Mouse (Mus musculus) erythroblast, adult 5-6 weeks (primary cell): ENCODE measurements around the gene Bhlha9. TPM values are rescaled to one million over a fixed set of nuclear protein-coding genes. Genes with fewer than 3 reads are reported as not detected.
"Not testable (repeated sequence)": the region's sequence is repeated elsewhere in the genome, so short reads cannot be mapped to it uniquely, and the experiment has no call there.

Source experiments
- ATAC-seq: replicated peaks from 2 replicates; pipeline ENCODE4 v1.8.0; 2016; ENCODE audit warnings: moderate number of reproducible peaks, mild to moderate bottlenecking, moderate TSS enrichment, inconsistent platforms; ENCODE audit not compliant: poor library complexity, low FRiP score, severe bottlenecking
- total RNA-seq, 2 experiments: library from RNA; stranded (forward) in 1 of 2; stranded (reverse) in 1 of 2; fragments of 150-400 nt in 1 of 2; fragments of 200-764, 138-1000 nt in 1 of 2; gene quantifications; 2 replicates each; pipeline versions ENCODE4 v1.2.3 to v1.2.4; 2015 to 2017; ENCODE audit warnings: low replicate concordance in 2 of 2

Gene Bhlha9
- total RNA-seq, 2 experiments from 2014 or later, result not detected

GRCm38 (mm10) chr11:76659138-76659930 lies 12.9 kb upstream of the Bhlha9 start:
- ATAC-seq, result no peak

GRCm38 (mm10) chr11:76661790-76662468 lies 10.3 kb upstream of the Bhlha9 start:
- no peak for ATAC-seq

- no peak for ATAC-seq
These were observed 6.1 kb upstream of the Bhlha9 start for GRCm38 (mm10) chr11:76666002-76666649.

- no peak for ATAC-seq
These were observed 4.5 kb upstream of the Bhlha9 start for GRCm38 (mm10) chr11:76667807-76668206.

- ATAC-seq, result no peak
These were observed 503 bp downstream of the Bhlha9 start for GRCm38 (mm10) chr11:76672561-76673384.

DNA sequence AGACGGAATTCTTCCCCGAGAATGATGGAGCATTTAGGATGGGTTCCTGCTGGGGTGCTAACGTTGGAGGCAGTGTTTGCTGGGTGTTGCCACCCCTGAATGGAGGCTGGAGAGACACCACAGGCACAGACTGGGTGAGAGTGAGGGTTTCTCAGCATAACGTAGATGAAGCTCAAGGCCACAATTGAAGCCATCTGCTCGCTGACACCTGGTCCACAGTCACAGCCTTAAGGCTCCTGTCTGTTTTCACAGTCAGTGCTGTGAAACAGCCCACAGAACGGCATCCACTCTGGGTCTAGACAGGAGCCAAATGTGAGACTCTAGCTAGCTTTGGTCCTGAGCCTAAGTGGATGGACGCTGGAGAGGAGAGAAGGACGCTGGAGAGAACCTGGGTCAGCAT lies 1.9 kb downstream of the Bhlha9 start:
- no peak for ATAC-seq

DNA sequence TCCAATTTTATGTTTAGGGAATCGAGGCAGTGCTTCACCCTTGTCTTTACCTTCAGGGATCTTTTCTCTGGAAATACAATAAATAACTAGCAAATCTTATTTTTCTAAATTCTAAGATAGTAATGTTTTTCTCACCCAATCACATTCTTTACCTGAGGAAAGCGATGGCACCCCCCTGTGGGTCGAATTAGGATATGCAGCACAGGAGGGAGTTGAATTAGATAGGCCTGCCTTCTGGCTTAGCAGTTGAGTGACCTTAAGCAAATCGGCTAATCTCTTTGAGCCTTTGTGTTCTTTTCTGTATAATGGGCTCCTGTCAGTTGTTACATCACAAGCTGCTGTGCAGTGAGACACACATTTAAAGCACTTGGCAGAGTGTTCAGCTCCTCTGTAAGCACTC lies 2.4 kb downstream of the Bhlha9 start:
- no peak for ATAC-seq

DNA sequence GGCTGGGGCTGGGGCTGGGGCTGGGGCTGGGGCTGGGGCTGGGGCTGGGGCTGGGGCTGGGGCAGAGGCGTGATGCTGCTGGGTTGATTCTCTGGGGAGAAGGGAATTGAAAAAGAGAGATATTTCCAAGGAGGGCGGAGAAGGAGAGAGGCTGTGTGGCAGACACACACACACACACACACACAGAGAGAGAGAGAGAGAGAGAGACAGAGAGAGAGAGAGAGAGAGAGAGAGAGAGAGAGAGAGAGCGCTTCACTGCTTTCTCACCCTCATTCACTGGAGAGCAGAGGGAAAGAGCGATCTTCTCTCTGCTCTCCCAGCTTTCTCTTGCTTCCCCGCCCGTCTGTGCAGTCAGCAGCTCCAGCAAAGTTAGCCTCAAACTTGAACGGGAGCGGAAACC lies 7.2 kb downstream of the Bhlha9 start, which contains the start of gene Trarg1:
Trarg1 (plus strand) TSS at position 301 of the 400 bp plus-strand sequence.
- ATAC-seq, result not testable (repeated sequence)

DNA sequence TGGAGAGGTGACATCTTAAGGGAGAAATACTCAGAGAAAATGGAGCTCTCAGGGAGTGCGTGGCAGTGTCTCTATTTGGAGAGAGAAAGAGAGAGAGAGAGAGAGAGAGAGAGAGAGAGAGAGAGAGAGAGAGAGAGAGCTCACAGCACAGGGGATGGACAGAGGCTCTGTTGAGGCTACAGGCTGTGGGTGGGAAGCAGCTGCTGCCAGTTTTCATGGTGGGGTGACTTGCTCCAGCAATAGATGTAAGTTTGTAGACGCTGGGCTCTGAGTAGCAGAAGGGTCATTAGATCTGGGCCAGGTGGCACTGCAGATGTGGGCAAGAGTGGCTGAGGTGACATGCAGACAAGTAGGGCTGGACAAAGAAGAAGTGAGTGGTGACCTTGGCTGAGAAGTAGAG lies 13.3 kb downstream of the Bhlha9 start:
- ATAC-seq, result no peak

DNA sequence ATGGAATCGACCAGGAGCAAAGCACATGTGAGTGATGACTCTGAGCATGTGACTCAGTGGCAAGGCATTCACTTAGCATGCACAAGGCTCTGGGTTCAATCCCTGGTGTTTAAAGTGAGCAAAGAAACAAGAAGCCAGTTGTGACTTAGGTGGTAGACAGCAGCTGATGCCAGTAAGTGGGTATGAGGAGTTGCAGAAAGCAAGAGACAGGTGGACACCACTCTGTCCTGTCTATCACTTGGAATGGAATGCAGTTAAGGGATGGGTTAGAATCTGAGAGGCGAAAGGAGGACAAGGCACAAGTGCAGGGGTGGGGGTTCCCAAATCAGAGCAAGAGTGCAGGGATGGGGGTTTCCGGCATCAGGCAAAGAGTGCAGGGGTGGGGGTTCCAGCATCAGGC lies 19.8 kb downstream of the Bhlha9 start:
- no peak for ATAC-seq

DNA sequence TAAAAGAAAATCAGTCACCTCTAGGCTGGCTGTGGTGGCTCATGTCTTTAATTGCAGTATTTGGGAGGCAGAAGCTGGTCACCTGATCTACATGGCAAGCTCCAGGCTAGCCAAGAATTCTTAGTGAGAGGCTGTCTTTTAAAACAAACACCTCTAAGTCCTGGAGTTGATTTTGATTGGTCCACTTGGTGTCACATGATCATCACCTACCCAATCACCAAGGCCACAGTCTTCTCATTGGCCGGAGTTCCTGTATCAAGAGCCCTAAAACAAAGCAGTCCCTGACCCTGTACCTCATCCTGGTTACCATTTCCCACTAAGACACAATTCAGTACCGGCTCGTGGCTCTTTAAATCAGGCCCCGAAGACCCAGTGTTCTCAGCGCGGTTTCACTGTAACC lies 23.5 kb downstream of the Bhlha9 start:
- ATAC-seq, result no peak

DNA sequence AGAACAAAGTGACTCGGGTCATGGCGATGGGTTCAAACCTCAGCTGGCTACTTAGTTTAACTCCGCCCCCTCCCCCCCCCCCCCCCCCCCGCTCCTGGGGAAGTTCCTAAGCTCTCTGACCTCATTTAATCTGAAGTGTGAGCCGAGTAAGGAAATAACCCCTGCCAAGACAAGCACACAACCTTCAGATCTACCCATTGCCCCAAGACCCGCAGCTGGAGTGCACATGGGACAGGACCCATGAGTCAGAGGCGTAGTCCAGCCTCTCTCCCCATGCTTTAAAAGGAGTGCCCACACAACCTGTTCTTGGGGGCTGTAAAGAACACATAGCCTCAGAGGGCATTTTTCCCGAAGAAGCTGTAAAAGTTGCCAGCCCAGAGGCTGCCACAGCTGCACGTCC lies 27.4 kb downstream of the Bhlha9 start:
- no peak for ATAC-seq

DNA sequence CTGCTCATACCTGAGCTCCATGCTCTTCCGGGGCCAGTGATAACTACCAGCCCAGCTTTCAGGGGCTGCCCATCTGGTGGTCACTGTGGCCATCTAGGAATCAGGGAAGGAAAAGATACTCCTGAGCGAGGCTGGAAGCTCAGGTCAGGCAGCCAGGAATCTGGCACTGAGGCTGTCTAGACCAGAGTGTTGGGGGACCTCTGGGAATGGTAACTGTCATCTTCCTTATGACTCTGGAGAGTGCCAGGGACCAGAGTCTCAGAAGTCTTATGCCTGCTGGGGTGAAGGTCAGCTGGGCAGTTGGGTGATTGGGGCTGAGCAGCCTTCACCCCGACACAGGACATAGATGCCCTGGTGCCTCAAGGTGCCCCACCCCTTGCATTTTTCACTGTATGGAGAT lies 35.4 kb downstream of the Bhlha9 start:
- ATAC-seq, result no peak

DNA sequence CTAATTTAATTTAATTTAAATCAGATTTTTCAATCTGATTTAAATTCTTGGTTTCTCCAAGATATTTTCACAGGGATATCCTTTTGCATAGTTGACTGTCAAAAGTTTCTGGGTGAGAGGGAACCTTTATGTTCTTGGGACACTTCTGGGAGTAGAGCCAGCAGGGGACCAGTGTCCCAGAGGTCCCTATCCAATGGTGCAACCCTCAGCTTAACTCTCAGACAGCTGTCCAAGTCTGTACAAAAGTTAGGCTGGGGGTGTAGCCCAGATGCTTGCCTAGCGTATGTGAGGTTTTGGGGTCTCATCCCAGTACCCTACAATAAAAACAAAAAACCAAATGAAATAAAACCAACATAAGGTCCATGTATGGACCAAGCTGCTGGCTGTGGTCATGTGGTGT lies 35.8 kb downstream of the Bhlha9 start:
- no peak for ATAC-seq

- ATAC-seq, result no peak
These were observed 36.6 kb downstream of the Bhlha9 start for GRCm38 (mm10) chr11:76708881-76709280.

- ATAC-seq, result no peak
These were observed 37.6 kb downstream of the Bhlha9 start for GRCm38 (mm10) chr11:76709625-76710452.

DNA sequence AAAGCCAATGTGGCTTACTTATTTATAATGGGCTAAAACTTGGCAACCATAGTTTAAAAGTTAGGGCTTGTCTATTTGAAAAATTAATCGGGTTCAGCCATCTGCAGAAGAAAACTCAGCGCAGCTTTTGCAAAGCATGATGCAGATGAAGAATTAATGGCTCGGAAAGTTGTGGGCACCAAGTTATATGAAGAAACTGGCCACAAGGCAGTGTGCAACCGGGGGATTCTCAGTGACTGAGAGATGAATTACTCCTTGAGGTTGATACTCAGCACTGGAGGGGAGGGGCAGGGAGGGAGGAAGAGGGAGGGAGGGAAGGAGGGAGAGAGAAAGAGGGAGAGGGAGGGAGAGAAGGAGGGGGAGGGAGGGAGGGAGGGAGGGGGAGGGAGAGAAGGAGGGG lies 44.7 kb downstream of the Bhlha9 start:
- ATAC-seq, result no peak
